Mouse (Mus musculus) central nervous system, embryonic 11.5 days (tissue): Measurements from ENCODE around the gene Fam217b. TPM values are rescaled to one million over a fixed set of nuclear protein-coding genes. Genes with fewer than 3 reads are reported as not detected.

ENCODE experiments used
- polyA plus RNA-seq: library from polyadenylated mRNA; depleted of rRNA; stranded (reverse); fragments of >200 nt; gene quantifications from 2 replicates; pipeline ENCODE4 v1.2.3, GENCODE M21; 2012; rRNA removed

Fam217b gene
- 1.4 and 4.1 TPM in 2 replicates for polyA plus RNA-seq

DNA sequence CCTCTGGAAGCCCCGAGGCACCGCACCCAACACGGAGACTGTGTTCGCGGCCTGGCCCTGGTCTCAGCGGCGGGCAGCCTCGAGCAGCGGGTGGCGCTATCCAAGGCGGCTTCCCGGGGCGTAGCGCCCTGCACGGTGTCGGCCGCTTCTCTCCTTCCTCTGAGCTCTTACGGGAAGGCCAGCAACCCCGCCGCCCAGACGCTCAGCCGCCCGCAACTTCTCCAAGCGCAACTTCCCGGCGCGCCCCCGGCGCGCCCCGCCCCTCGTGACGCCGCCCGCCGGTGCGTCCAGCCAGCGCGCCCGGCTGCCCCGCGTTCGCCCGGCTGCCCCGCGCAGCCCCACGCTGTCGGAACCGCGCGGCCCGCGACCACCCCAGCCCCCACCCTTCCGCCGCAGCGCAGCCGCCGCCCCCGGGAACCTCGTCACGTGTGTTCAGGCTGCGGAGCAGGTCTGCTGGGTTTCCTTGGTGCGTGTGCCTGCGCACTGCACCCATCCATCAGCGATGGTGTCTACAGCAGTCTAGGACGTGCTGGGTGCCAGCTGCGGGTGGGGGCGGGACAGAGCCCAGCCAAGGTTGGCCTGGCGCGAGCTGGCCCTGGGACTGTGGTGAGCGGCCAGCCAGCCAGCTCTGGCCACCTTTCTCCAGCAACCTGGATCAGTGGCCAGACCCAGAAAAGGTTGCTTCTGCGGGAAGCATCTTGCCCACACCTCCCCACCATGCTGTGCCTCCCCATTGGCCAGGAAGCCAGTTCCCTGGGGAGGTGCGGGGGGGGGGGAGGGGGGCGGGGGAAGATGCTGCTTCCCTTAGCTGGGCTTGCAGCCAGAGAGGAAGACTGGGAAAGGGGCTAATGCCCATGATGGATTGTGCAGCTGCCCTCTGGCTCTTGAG is at the start of gene Fam217b, which contains the start of gene Ppp1r3d:
TSS of gene Fam217b (plus strand) at position 264 of the 889 bp plus-strand sequence.
TSS of gene Ppp1r3d (minus strand) at position 212 of the 889 bp plus-strand sequence.

GRCm38 (mm10) chr2:178407053-178407815 is 7.1 kb upstream of the Fam217b start, which contains the start of gene Sycp2:
Gene Sycp2 (minus strand): TSS chr2:178407685.

GRCm38 (mm10) chr2:178430231-178430630 is 15.9 kb downstream of the Fam217b start, which contains the start of gene Cdh26:
Gene Cdh26 (plus strand): TSS chr2:178430531.

Other genes starting within 250 kb of the Fam217b start
- gene Sycp2, start 6.8 kb upstream of the Fam217b start, polyA plus RNA-seq, result 0.05 and 0.35 TPM in 2 replicates
- 1.1 and 2.9 TPM in 2 replicates for gene Ppp1r3d, start 52 bp upstream of the Fam217b start, polyA plus RNA-seq
- 0.04 and 0.27 TPM in 2 replicates for gene Cdh26, start 16.0 kb downstream of the Fam217b start, polyA plus RNA-seq